Mouse (Mus musculus): Measurements from ENCODE around the gene Susd1. TPM values are rescaled to one million over a fixed set of nuclear protein-coding genes. Genes with fewer than 3 reads are reported as not detected.

Susd1 gene
- polyA plus RNA-seq, 1 experiment from 2014 or later, result 1.4 TPM

- no peak overlapping the region for H3K9ac ChIP-seq (replicated peaks; ENCODE audit: low read depth, low read length)
- no peak overlapping the region for H3K4me2 ChIP-seq (ENCODE audit: low read depth, low read length)
- no peak overlapping the region for H3K4me3 ChIP-seq (ENCODE audit: low read depth, low read length)
- no peaks in the 10 kb centered on the region for H3K4me1 ChIP-seq (ENCODE audit: control insufficient read depth, insufficient read depth, low read length)
- ATAC-seq (ENCODE audit: low read depth), result no peak
- H3K36me3 ChIP-seq (ENCODE audit: control insufficient read depth, insufficient read depth, low read length), result no peaks in the 10 kb centered on the region
- no peak overlapping the region for H3K27ac ChIP-seq (ENCODE audit: low read depth, low read length)
- WGBS, result 93% methylated on average over 8 of the region's 8 CpGs
- no peaks in the 10 kb centered on the region for H3K27me3 ChIP-seq (ENCODE audit: control insufficient read depth, insufficient read depth, low read length)
- no peaks in the 10 kb centered on the region for H3K9me3 ChIP-seq (ENCODE audit: control insufficient read depth, low read length)
These were observed 136.0 kb downstream of the Susd1 start for GRCm38 (mm10) chr4:59302387-59302786.

DNA sequence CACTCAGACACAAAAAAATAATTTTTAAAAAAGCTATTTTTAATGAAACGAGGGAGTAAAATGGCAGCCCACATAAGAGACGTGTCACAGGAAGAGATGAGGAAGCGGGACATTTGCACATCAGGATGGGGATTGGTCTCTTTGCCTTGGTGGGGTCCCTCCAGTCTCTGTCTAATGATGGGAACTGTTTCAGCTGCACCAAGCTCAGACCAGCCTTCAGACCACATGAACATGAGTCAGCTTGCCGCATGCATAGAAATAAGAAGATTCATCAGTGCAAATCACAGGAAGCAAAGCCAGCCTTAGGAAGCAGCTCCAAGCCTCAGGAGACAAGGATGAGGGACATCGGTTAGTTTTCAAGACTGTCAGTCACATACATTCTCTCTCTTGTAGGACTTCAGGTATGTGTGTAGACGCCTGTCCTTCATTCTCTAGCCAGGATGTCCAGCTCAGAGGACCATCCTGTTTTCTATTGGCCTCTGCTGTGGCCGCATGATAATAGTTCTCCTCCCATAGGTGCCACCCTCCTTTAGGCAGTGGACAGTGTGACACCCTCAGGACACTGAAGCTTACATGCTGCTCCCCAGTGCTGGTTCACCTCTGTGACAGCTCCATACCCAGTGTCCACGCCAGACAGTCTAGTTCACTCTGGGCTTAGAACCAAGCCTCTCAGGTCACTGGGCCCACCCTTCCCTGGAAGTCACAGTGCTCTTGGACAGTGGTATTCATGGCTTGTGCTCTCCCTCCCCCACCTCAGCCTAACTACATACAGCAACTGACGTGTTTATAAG lies 137.2 kb downstream of the Susd1 start:
- H3K9me3 ChIP-seq (ENCODE audit: control insufficient read depth, low read length), result no peaks in the 10 kb centered on the region
- no peak overlapping the region for H3K27ac ChIP-seq (ENCODE audit: low read depth, low read length)
- 91% methylated on average over 9 of the region's 9 CpGs for WGBS
- H3K4me2 ChIP-seq (ENCODE audit: low read depth, low read length), result no peak overlapping the region
- no peaks in the 10 kb centered on the region for H3K27me3 ChIP-seq (ENCODE audit: control insufficient read depth, insufficient read depth, low read length)
- no peak overlapping the region for H3K9ac ChIP-seq (replicated peaks; ENCODE audit: low read depth, low read length)
- no peak overlapping the region for H3K4me3 ChIP-seq (ENCODE audit: low read depth, low read length)
- H3K4me1 ChIP-seq (ENCODE audit: control insufficient read depth, insufficient read depth, low read length), result no peaks in the 10 kb centered on the region
- no peak for ATAC-seq (ENCODE audit: low read depth)
- no peaks in the 10 kb centered on the region for H3K36me3 ChIP-seq (ENCODE audit: control insufficient read depth, insufficient read depth, low read length)

DNA sequence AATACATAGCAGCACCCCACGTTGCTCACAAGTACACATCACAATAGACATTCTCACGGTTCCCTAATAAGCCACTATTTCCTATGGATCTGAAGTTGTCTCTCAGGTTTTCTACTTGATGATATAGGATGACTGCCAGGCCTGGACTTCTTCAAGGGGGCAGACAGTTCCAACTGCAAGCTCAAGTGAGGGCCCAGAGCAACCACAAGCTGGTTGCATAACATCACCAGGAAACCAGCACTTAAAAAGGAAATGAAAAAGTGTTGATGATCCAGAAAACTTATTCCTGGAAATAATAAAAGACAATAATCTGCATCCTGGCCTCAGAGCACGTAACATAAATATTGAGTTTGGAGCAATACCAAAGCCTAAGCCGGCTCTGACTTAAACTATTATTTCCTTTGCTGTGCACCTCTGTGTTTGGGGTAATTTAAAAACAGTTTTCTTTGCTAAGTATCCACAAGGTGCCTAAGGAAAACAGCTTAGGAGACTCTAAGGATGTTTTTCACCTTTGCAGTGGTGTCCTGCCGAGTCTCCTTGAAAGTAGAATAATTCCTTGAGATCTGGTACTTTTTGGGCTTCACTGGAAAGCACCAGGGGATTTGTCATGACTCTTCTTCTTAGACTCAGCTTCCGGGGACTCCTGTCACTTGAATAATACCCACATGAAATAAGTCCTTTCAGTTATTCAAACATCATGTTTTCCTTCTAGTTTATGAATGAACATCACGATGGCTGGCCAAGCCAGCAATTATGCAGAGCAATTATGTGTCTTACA lies 139.5 kb downstream of the Susd1 start:
- Histone ChIP-seq H3K4me2 (ENCODE audit: low read depth, low read length) (no peak overlapping the region), H3K36me3 (ENCODE audit: control insufficient read depth, insufficient read depth, low read length) (no peaks in the 10 kb centered on the region), H3K4me1 (ENCODE audit: control insufficient read depth, insufficient read depth, low read length) (no peaks in the 10 kb centered on the region), H3K4me3 (ENCODE audit: low read depth, low read length) (no peak overlapping the region), H3K9me3 (ENCODE audit: control insufficient read depth, low read length) (no peaks in the 10 kb centered on the region), H3K27ac (ENCODE audit: low read depth, low read length) (no peak overlapping the region), H3K27me3 (ENCODE audit: control insufficient read depth, insufficient read depth, low read length) (no peaks in the 10 kb centered on the region), H3K9ac (replicated peaks; ENCODE audit: low read depth, low read length) (no peak overlapping the region)
- no peak for ATAC-seq (ENCODE audit: low read depth)
- 81% methylated on average over 7 of the region's 7 CpGs for WGBS

- 83% methylated on average over 6 of the region's 6 CpGs for WGBS
- Histone ChIP-seq H3K9ac (replicated peaks; ENCODE audit: low read depth, low read length) (no peak overlapping the region), H3K9me3 (ENCODE audit: control insufficient read depth, low read length) (no peaks in the 10 kb centered on the region), H3K36me3 (ENCODE audit: control insufficient read depth, insufficient read depth, low read length) (no peaks in the 10 kb centered on the region), H3K27me3 (ENCODE audit: control insufficient read depth, insufficient read depth, low read length) (no peaks in the 10 kb centered on the region), H3K4me3 (ENCODE audit: low read depth, low read length) (no peak overlapping the region), H3K27ac (ENCODE audit: low read depth, low read length) (no peak overlapping the region), H3K4me2 (ENCODE audit: low read depth, low read length) (no peak overlapping the region), H3K4me1 (ENCODE audit: control insufficient read depth, insufficient read depth, low read length) (no peaks in the 10 kb centered on the region)
- ATAC-seq (ENCODE audit: low read depth), result no peak
These were observed 143.3 kb downstream of the Susd1 start for GRCm38 (mm10) chr4:59295127-59295526.

GRCm38 (mm10) chr4:59294661-59295060 lies 143.8 kb downstream of the Susd1 start:
- no peaks in the 10 kb centered on the region for H3K4me1 ChIP-seq (ENCODE audit: control insufficient read depth, insufficient read depth, low read length)
- H3K4me3 ChIP-seq (ENCODE audit: low read depth, low read length), result no peak overlapping the region
- H3K27me3 ChIP-seq (ENCODE audit: control insufficient read depth, insufficient read depth, low read length), result no peaks in the 10 kb centered on the region
- no peaks in the 10 kb centered on the region for H3K9me3 ChIP-seq (ENCODE audit: control insufficient read depth, low read length)
- ATAC-seq (ENCODE audit: low read depth), result no peak
- H3K36me3 ChIP-seq (ENCODE audit: control insufficient read depth, insufficient read depth, low read length), result no peaks in the 10 kb centered on the region
- H3K4me2 ChIP-seq (ENCODE audit: low read depth, low read length), result no peak overlapping the region
- no peak overlapping the region for H3K27ac ChIP-seq (ENCODE audit: low read depth, low read length)
- no peak overlapping the region for H3K9ac ChIP-seq (replicated peaks; ENCODE audit: low read depth, low read length)
- WGBS, result 88% methylated on average over 3 of the region's 3 CpGs

GRCm38 (mm10) chr4:59291914-59292718 lies 146.3 kb downstream of the Susd1 start:
- H3K27me3 ChIP-seq (ENCODE audit: control insufficient read depth, insufficient read depth, low read length), result no peaks in the 10 kb centered on the region
- 86% methylated on average over 13 of the region's 13 CpGs for WGBS
- no peaks in the 10 kb centered on the region for H3K9me3 ChIP-seq (ENCODE audit: control insufficient read depth, low read length)
- H3K27ac ChIP-seq (ENCODE audit: low read depth, low read length), result no peak overlapping the region
- no peak overlapping the region for H3K9ac ChIP-seq (replicated peaks; ENCODE audit: low read depth, low read length)
- no peaks in the 10 kb centered on the region for H3K36me3 ChIP-seq (ENCODE audit: control insufficient read depth, insufficient read depth, low read length)
- no peaks in the 10 kb centered on the region for H3K4me1 ChIP-seq (ENCODE audit: control insufficient read depth, insufficient read depth, low read length)
- no peak overlapping the region for H3K4me3 ChIP-seq (ENCODE audit: low read depth, low read length)
- no peak for ATAC-seq (ENCODE audit: low read depth)
- H3K4me2 ChIP-seq (ENCODE audit: low read depth, low read length), result no peak overlapping the region

- Histone ChIP-seq H3K27ac (ENCODE audit: low read depth, low read length) (no peak overlapping the region), H3K27me3 (ENCODE audit: control insufficient read depth, insufficient read depth, low read length) (no peaks in the 10 kb centered on the region), H3K36me3 (ENCODE audit: control insufficient read depth, insufficient read depth, low read length) (no peaks in the 10 kb centered on the region), H3K4me3 (ENCODE audit: low read depth, low read length) (no peak overlapping the region), H3K4me1 (ENCODE audit: control insufficient read depth, insufficient read depth, low read length) (no peaks in the 10 kb centered on the region), H3K9ac (replicated peaks; ENCODE audit: low read depth, low read length) (no peak overlapping the region), H3K9me3 (ENCODE audit: control insufficient read depth, low read length) (no peaks in the 10 kb centered on the region), H3K4me2 (ENCODE audit: low read depth, low read length) (no peak overlapping the region)
- WGBS, result 76% methylated on average over 6 of the region's 6 CpGs
- ATAC-seq (ENCODE audit: low read depth), result no peak
These were observed 147.4 kb downstream of the Susd1 start for GRCm38 (mm10) chr4:59290972-59291576.

- Histone ChIP-seq H3K36me3 (ENCODE audit: control insufficient read depth, insufficient read depth, low read length) (no peaks in the 10 kb centered on the region), H3K4me3 (ENCODE audit: low read depth, low read length) (no peak overlapping the region), H3K4me1 (ENCODE audit: control insufficient read depth, insufficient read depth, low read length) (no peaks in the 10 kb centered on the region), H3K27me3 (ENCODE audit: control insufficient read depth, insufficient read depth, low read length) (no peaks in the 10 kb centered on the region), H3K9me3 (ENCODE audit: control insufficient read depth, low read length) (no peaks in the 10 kb centered on the region), H3K4me2 (ENCODE audit: low read depth, low read length) (no peak overlapping the region), H3K9ac (replicated peaks; ENCODE audit: low read depth, low read length) (no peak overlapping the region), H3K27ac (ENCODE audit: low read depth, low read length) (no peak overlapping the region)
- 64% methylated on average over 2 of the region's 2 CpGs for WGBS
- no peak for ATAC-seq (ENCODE audit: low read depth)
These were observed 151.3 kb downstream of the Susd1 start for GRCm38 (mm10) chr4:59287103-59287502.

Measured in neural tube, embryonic 14.5 days (tissue).